ENCODE assay signal across 8 mouse cellular contexts in the genomic region with DNA sequence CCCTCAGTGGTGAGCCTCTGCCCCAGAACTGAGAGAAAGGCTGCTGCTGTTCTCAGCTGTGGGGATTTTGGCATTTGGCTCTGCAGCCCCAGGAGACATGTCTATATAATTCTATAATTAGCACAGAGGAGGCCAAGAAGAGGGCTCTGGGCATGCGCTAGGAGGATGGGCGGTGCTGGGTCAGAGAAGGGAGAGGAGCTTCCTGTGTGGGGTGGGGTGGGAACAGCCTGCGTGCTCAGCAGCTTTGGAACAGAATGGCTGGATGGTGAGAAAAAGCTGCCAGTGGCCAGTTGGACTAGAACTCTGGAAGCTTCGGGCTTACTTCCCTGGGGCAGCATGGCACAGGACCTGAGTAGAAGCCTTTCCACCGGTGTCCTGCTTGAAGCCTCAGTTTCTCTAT. TPM values are rescaled to one million over a fixed set of nuclear protein-coding genes. Genes with fewer than 3 reads are reported as not detected.
DNase-seq lines count a peak whose midpoint lies in the region; ATAC-seq lines count a peak whose summit lies in the region.

No protein-coding gene starts in this region.

- peaks cover 12% of the 10 kb centered on the region for H3K4me1 ChIP-seq in liver, embryonic 11.5 days (replicated peaks; ENCODE audit: control insufficient read depth, insufficient read depth, low read length)
- H3K4me1 ChIP-seq in neural tube, embryonic 14.5 days (ENCODE audit: control insufficient read depth, insufficient read depth, low read length) = no peaks in the 10 kb centered on the region

- no peak overlapping the region for H3K27ac ChIP-seq in liver, embryonic 11.5 days (ENCODE audit: low read depth, low read length)
- H3K27ac ChIP-seq in neural tube, embryonic 14.5 days (ENCODE audit: low read depth, low read length) = no peak overlapping the region; the same call in 1 of the 2 replicates

- no peaks in the 10 kb centered on the region for H3K9me3 ChIP-seq in liver, embryonic 11.5 days (ENCODE audit: control insufficient read depth, low read length)
- no peaks in the 10 kb centered on the region for H3K9me3 ChIP-seq in neural tube, embryonic 14.5 days (ENCODE audit: control insufficient read depth, low read length)

- no peak overlapping the region for H3K4me3 ChIP-seq in liver, embryonic 11.5 days (ENCODE audit: low read depth, low read length)
- no peak overlapping the region for H3K4me3 ChIP-seq in neural tube, embryonic 14.5 days (ENCODE audit: low read depth, low read length)

- 47% methylated on average over 5 of the region's 5 CpGs for WGBS in liver, embryonic 11.5 days
- whole genome bisulfite sequencing in neural tube, embryonic 14.5 days = 68% methylated on average over 5 of the region's 5 CpGs

- ATAC-seq in common myeloid progenitor, adult 5-6 weeks (replicated peaks; ENCODE audit: low read depth, poor library complexity, severe bottlenecking) = peak; percentile 85
- ATAC-seq in liver, embryonic 11.5 days (replicated peaks; ENCODE audit: low FRiP score) = peak; percentile 82
- ATAC-seq in neural tube, embryonic 14.5 days (ENCODE audit: low read depth) = peak; percentile 76; the same call in 1 of the 2 replicates

- peak; percentile 79 for DNase-seq in urinary bladder, postnatal 14 days (ENCODE audit: low spot score)
- DNase-seq in urinary bladder, adult 2 months (ENCODE audit: low spot score) = no peak
- peak; percentile 81 to 84 for DNase-seq in heart, postnatal 14 days
- no peak for DNase-seq in liver, embryonic 11.5 days (ENCODE audit: low spot score)
- no peak for DNase-seq in right cerebral cortex, adult 18-20 months
- DNase-seq in layer of hippocampus, adult 8-10 months (ENCODE audit: low spot score in 2 of 2) = no peak

- no peaks in the 10 kb centered on the region for H3K27me3 ChIP-seq in liver, embryonic 11.5 days (replicated peaks; ENCODE audit: control insufficient read depth, insufficient read depth, low read length)
- H3K27me3 ChIP-seq in neural tube, embryonic 14.5 days (ENCODE audit: control insufficient read depth, insufficient read depth, low read length) = no peaks in the 10 kb centered on the region

- no peak overlapping the region for H3K9ac ChIP-seq in liver, embryonic 11.5 days (ENCODE audit: low read depth, low read length)
- H3K9ac ChIP-seq in neural tube, embryonic 14.5 days (replicated peaks; ENCODE audit: low read depth, low read length) = no peak overlapping the region

- H3K4me2 ChIP-seq in liver, embryonic 11.5 days = no peak overlapping the region
- H3K4me2 ChIP-seq in neural tube, embryonic 14.5 days (ENCODE audit: low read depth, low read length) = no peak overlapping the region

- no peaks in the 10 kb centered on the region for H3K36me3 ChIP-seq in liver, embryonic 11.5 days (ENCODE audit: control insufficient read depth, insufficient read depth, low read length)
- H3K36me3 ChIP-seq in neural tube, embryonic 14.5 days (ENCODE audit: control insufficient read depth, insufficient read depth, low read length) = no peaks in the 10 kb centered on the region

- intact Hi-C loops in heart, postnatal 14 days (cut with DNase I) = no loop called here

RNA-seq across cellular contexts. Expression of a gene that starts 12.6 kb away (rescaled TPM):
- polyA plus RNA-seq in urinary bladder, adult 2 months (2012; rRNA removed) = 96.5 and 122 TPM in 2 replicates
- 39.2 and 98.8 TPM in 2 replicates for total RNA-seq in common myeloid progenitor, adult 5-6 weeks (2017)
- total RNA-seq in heart, postnatal 14 days (2021) = 100 to 1,000 TPM; 120 to 129 TPM
- 56.8 and 59.3 TPM in 2 replicates for polyA plus RNA-seq in liver, embryonic 11.5 days (2014; fragmentation: Nextera tagmentation; extraction: Ambion mirVana)
- polyA plus RNA-seq in neural tube, embryonic 14.5 days (2014; fragmentation: Nextera tagmentation; extraction: Ambion mirVana) = 598 and 669 TPM in 2 replicates
- 100 to 1,000 TPM; 630 to 651 (median 634) TPM for total RNA-seq in layer of hippocampus, adult 8-10 months (2022)

RNA-seq across cellular contexts. Expression of a gene that starts 33.0 kb away (rescaled TPM):
- 47.1 and 50.6 TPM in 2 replicates for polyA plus RNA-seq in urinary bladder, adult 2 months (2012; rRNA removed)
- 41.9 and 56.2 TPM in 2 replicates for total RNA-seq in common myeloid progenitor, adult 5-6 weeks (2017)
- total RNA-seq in heart, postnatal 14 days (2021) = 10 to 100 TPM; 36.9 to 37.0 TPM
- 60.3 and 67.7 TPM in 2 replicates for polyA plus RNA-seq in liver, embryonic 11.5 days (2014; fragmentation: Nextera tagmentation; extraction: Ambion mirVana)
- polyA plus RNA-seq in neural tube, embryonic 14.5 days (2014; fragmentation: Nextera tagmentation; extraction: Ambion mirVana) = 65.7 and 69.6 TPM in 2 replicates
- 10 to 100 TPM; 30.9 to 34.4 (median 33.7) TPM for total RNA-seq in layer of hippocampus, adult 8-10 months (2022)

RNA-seq across cellular contexts. Expression of a gene that starts 33.0 kb away (rescaled TPM):
- polyA plus RNA-seq in urinary bladder, adult 2 months (2012; rRNA removed) = 30.4 and 32.8 TPM in 2 replicates
- total RNA-seq in common myeloid progenitor, adult 5-6 weeks (2017) = 38.3 and 44.9 TPM in 2 replicates
- total RNA-seq in heart, postnatal 14 days (2021) = 10 to 100 TPM; 22.6 to 22.7 TPM
- 41.0 and 44.7 TPM in 2 replicates for polyA plus RNA-seq in liver, embryonic 11.5 days (2014; fragmentation: Nextera tagmentation; extraction: Ambion mirVana)
- 68.1 and 71.8 TPM in 2 replicates for polyA plus RNA-seq in neural tube, embryonic 14.5 days (2014; fragmentation: Nextera tagmentation; extraction: Ambion mirVana)
- 10 to 100 TPM; 47.1 to 50.7 (median 48.3) TPM for total RNA-seq in layer of hippocampus, adult 8-10 months (2022)

Comparison
In these comparisons a context has a peak if more than half of its experiments do, and no peak if none do; other contexts are left out.
1. DNase-seq: peak in urinary bladder, postnatal 14 days (single experiment) and heart, postnatal 14 days (2 of 2); none in urinary bladder, adult 2 months (single experiment), liver, embryonic 11.5 days (single experiment), right cerebral cortex, adult 18-20 months (single experiment) and layer of hippocampus, adult 8-10 months (0 of 2).
2. Peak in every context shown above with its lines, with median percentiles within 50 percentile points of each other: ATAC-seq.